In the genomic region with DNA sequence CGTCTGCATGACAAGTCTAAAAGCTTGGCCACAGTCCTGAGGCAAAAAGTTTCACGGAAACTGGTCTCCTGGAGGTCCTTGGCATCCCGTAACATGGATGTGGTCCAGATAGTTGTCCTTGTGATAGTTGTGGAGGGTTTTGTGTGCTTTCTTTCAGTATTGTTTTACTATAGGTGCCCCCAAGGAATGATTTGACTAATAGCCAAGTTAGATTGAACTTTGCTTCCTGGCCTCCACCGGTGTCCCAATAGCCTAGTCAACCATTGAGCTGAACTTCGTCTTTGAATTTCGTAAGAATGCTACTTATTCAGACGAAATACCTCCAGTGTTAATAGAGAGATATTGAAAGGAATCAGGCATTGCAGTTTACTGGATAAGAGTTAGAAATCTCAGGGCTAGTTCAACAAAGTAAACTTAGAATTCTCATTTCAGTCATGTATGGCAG, we compare ENCODE assay signal across 10 mouse cellular contexts. TPM values are rescaled to one million over a fixed set of nuclear protein-coding genes. Genes with fewer than 3 reads are reported as not detected.
DNase-seq lines count a peak whose midpoint lies in the region; ATAC-seq and TF ChIP-seq lines count a peak whose summit lies in the region.
"Not testable (repeated sequence)": the region's sequence is repeated elsewhere in the genome, so short reads cannot be mapped to it uniquely, and the experiment has no call there.
"Had no signal": no experiment of that assay in that cellular context is flagged by ENCODE, and none has a peak within 500 bp of the region (broad histone marks: within the 10 kb centered on the region; RNA-seq: fewer than 3 reads in every experiment).

No protein-coding gene starts in this region.

- H3K4me3 ChIP-seq in ES-Bruce4 (ENCODE audit: low read depth, low read length) (peak overlapping the region; percentile 40), G1E (ENCODE audit: low read depth, low read length) (peak overlapping the region; percentile 49; the same call in 1 of the 2 replicates)
- H3K4me3 ChIP-seq in intestine, embryonic 16.5 days (ENCODE audit: low read length); liver, embryonic 15.5 days (replicated peaks): not testable (repeated sequence)

- H3K9me3 ChIP-seq in ES-Bruce4 (replicated peaks; ENCODE audit: control insufficient read depth, insufficient read depth, low read length, poor library complexity, severe bottlenecking); G1E (replicated peaks); intestine, embryonic 16.5 days (ENCODE audit: control insufficient read depth, low read length); liver, embryonic 15.5 days (replicated peaks): not testable (repeated sequence)

- H3K27me3 ChIP-seq in ES-Bruce4 (ENCODE audit: control insufficient read depth, insufficient read depth, low read length, poor library complexity, severe bottlenecking); G1E (ENCODE audit: insufficient read depth, low read length); intestine, embryonic 16.5 days (replicated peaks; ENCODE audit: control insufficient read depth, insufficient read depth, low read length); liver, embryonic 15.5 days: not testable (repeated sequence)

- not testable (repeated sequence) for TF ChIP-seq CTCF in ES-Bruce4 (IDR thresholded peaks at IDR 0.05; ENCODE audit: low read depth, low read length); G1E (IDR thresholded peaks at IDR 0.05; ENCODE audit: low read depth, low read length)

- not testable (repeated sequence) for H3K4me1 ChIP-seq in ES-Bruce4 (ENCODE audit: control insufficient read depth, insufficient read depth, low read length); intestine, embryonic 16.5 days (ENCODE audit: control insufficient read depth, insufficient read depth, low read length)
- H3K4me1 ChIP-seq in G1E (ENCODE audit: insufficient read depth, low read depth, low read length), result peaks cover 23% of the 10 kb centered on the region
- H3K4me1 ChIP-seq in liver, embryonic 15.5 days (replicated peaks), result peaks cover 17% of the 10 kb centered on the region

- WGBS in intestine, embryonic 16.5 days, result 83% methylated on average over 7 of the region's 7 CpGs
- 62% methylated on average over 7 of the region's 7 CpGs for WGBS in liver, embryonic 15.5 days (ENCODE audit: insufficient replicate concordance)

- ATAC-seq in G1E (ENCODE audit: extremely low read depth, insufficient number of reproducible peaks, low FRiP score, poor library complexity, severe bottlenecking), result not testable (repeated sequence)
- peak; percentile 33; the same call in 1 of the 2 replicates for ATAC-seq in intestine, embryonic 16.5 days
- peak; percentile 26; the same call in 1 of the 2 replicates for ATAC-seq in liver, embryonic 15.5 days (ENCODE audit: insufficient read depth)

- not testable (repeated sequence) for DNase-seq in G1E (ENCODE audit: low spot score)
- peak; percentile 53 for DNase-seq in kidney, adult 18-20 months
- DNase-seq in kidney, adult 9 months, result peak; percentile 77
- DNase-seq in yolk sac, embryonic 10.5 days (ENCODE audit: low spot score), result peak; percentile 53

- not testable (repeated sequence) for H3K4me2 ChIP-seq in intestine, embryonic 16.5 days (ENCODE audit: low read depth, low read length); liver, embryonic 15.5 days

- H3K27ac ChIP-seq in ES-Bruce4 (ENCODE audit: insufficient read depth, low read length), result peak overlapping the region; percentile 73
- not testable (repeated sequence) for H3K27ac ChIP-seq in intestine, embryonic 16.5 days (ENCODE audit: low read length)
- H3K27ac ChIP-seq in liver, embryonic 15.5 days (replicated peaks), result peak overlapping the region; percentile 29; the same call in 1 of the 2 replicates

- H3K36me3 ChIP-seq in ES-Bruce4 (ENCODE audit: control insufficient read depth, insufficient read depth, low read length, poor library complexity, severe bottlenecking); G1E (replicated peaks); intestine, embryonic 16.5 days (ENCODE audit: control insufficient read depth, insufficient read depth, low read length); liver, embryonic 15.5 days (replicated peaks): not testable (repeated sequence)

- peak overlapping the region; percentile 17 for H3K9ac ChIP-seq in ES-Bruce4 (ENCODE audit: low read depth, poor library complexity, severe bottlenecking)
- not testable (repeated sequence) for H3K9ac ChIP-seq in intestine, embryonic 16.5 days (ENCODE audit: low read depth, low read length); liver, embryonic 15.5 days

- not testable (repeated sequence) for TF ChIP-seq POLR2A in ES-Bruce4 (IDR thresholded peaks at IDR 0.05; ENCODE audit: insufficient read depth, low read length)

- TF ChIP-seq EP300 in ES-Bruce4 (IDR thresholded peaks at IDR 0.05; ENCODE audit: insufficient read depth, low read depth, low read length), result not testable (repeated sequence)

RNA-seq across cellular contexts. Expression of gene Pigyl, which starts 6.4 kb away (rescaled TPM):
- polyA plus RNA-seq in ES-Bruce4 (2011; ENCODE audit: insufficient read depth, insufficient read length, low read depth, missing spikeins) (83.8 and 86.5 TPM in 2 replicates), G1E (2012) (85.2 and 86.5 TPM in 2 replicates)
- total RNA-seq in G1E (2014; fragmentation: Nextera tagmentation) (24.8 and 30.3 TPM in 2 replicates), G1E (2017) (34.1 and 37.6 TPM in 2 replicates)
- 93.1 and 94.5 TPM in 2 replicates for polyA plus RNA-seq in intestine, embryonic 16.5 days (2015; fragmentation: Nextera tagmentation; extraction: Ambion mirVana)
- 29.4 and 35.6 TPM in 2 replicates for polyA plus RNA-seq in liver, embryonic 15.5 days (2015; fragmentation: Nextera tagmentation; extraction: Ambion mirVana)

RNA-seq across cellular contexts. Expression of gene Acp5, which starts 14.8 kb away (rescaled TPM):
- polyA plus RNA-seq in ES-Bruce4 (2011; ENCODE audit: insufficient read depth, insufficient read length, low read depth, missing spikeins), result 6.1 and 7.6 TPM in 2 replicates
- 17.1 and 24.2 TPM in 2 replicates for total RNA-seq in G1E (2014; fragmentation: Nextera tagmentation)
- total RNA-seq in G1E (2017), result 10.3 and 13.0 TPM in 2 replicates
- polyA plus RNA-seq in G1E (2012), result 27.6 and 28.5 TPM in 2 replicates
- polyA plus RNA-seq in intestine, embryonic 16.5 days (2015; fragmentation: Nextera tagmentation; extraction: Ambion mirVana), result 78.2 and 87.5 TPM in 2 replicates
- 221 and 246 TPM in 2 replicates for polyA plus RNA-seq in liver, embryonic 15.5 days (2015; fragmentation: Nextera tagmentation; extraction: Ambion mirVana)
- polyA plus RNA-seq: Patski had no signal

RNA-seq across cellular contexts. Expression of gene Elof1, which starts 33.3 kb away (rescaled TPM):
- 48.4 and 49.8 TPM in 2 replicates for polyA plus RNA-seq in ES-Bruce4 (2011; ENCODE audit: insufficient read depth, insufficient read length, low read depth, missing spikeins)
- 88.3 and 119 TPM in 2 replicates for total RNA-seq in G1E (2014; fragmentation: Nextera tagmentation)
- total RNA-seq in G1E (2017), result 66.7 and 86.0 TPM in 2 replicates
- 90.8 and 98.4 TPM in 2 replicates for polyA plus RNA-seq in G1E (2012)
- 134 and 157 TPM in 2 replicates for polyA plus RNA-seq in intestine, embryonic 16.5 days (2015; fragmentation: Nextera tagmentation; extraction: Ambion mirVana)
- 88.8 and 89.4 TPM in 2 replicates for polyA plus RNA-seq in liver, embryonic 15.5 days (2015; fragmentation: Nextera tagmentation; extraction: Ambion mirVana)

RNA-seq across cellular contexts. Expression of gene Zfp872, which starts 37.6 kb away (rescaled TPM):
- polyA plus RNA-seq in ES-Bruce4 (2011; ENCODE audit: insufficient read depth, insufficient read length, low read depth, missing spikeins) (1.2 and 1.4 TPM in 2 replicates), G1E (2012) (not detected in 2 replicates)
- total RNA-seq in G1E (2014; fragmentation: Nextera tagmentation) (not detected in 2 replicates), G1E (2017) (0.16 TPM in 1 of 2 replicates, not detected in the other)
- 0.58 and 0.65 TPM in 2 replicates for polyA plus RNA-seq in intestine, embryonic 16.5 days (2015; fragmentation: Nextera tagmentation; extraction: Ambion mirVana)
- polyA plus RNA-seq in liver, embryonic 15.5 days (2015; fragmentation: Nextera tagmentation; extraction: Ambion mirVana), result 0.02 and 0.03 TPM in 2 replicates
- polyA plus RNA-seq: C2C12, Patski had no signal

RNA-seq across cellular contexts. Expression of gene Cnn1, which starts 51.3 kb away (rescaled TPM):
- polyA plus RNA-seq in ES-Bruce4 (2011; ENCODE audit: insufficient read depth, insufficient read length, low read depth, missing spikeins) (7.8 and 10.1 TPM in 2 replicates), G1E (2012) (not detected in 2 replicates)
- total RNA-seq in G1E (2014; fragmentation: Nextera tagmentation) (not detected in 2 replicates), G1E (2017) (0.05 and 0.17 TPM in 2 replicates)
- 324 and 348 TPM in 2 replicates for polyA plus RNA-seq in intestine, embryonic 16.5 days (2015; fragmentation: Nextera tagmentation; extraction: Ambion mirVana)
- polyA plus RNA-seq in liver, embryonic 15.5 days (2015; fragmentation: Nextera tagmentation; extraction: Ambion mirVana), result 0.96 and 1.4 TPM in 2 replicates
- polyA plus RNA-seq: activated CD4-positive, CD25-positive, alpha-beta regulatory T cell, adult 4 months had no signal
